Mouse (Mus musculus) C2C12 (cell line): ENCODE measurements around the gene Sdc4. TPM values are rescaled to one million over a fixed set of nuclear protein-coding genes. Genes with fewer than 3 reads are reported as not detected.
A peak's percentile ranks its signal among the peaks of the same experiment; 100 is the strongest.

ENCODE experiments used
- H3K27me3 ChIP-seq: one replicate; pipeline ENCODE4 v1.6.1; 2011; ENCODE audit not compliant: control insufficient read depth, insufficient read depth, insufficient read length
- H3K36me3 ChIP-seq: one replicate; pipeline ENCODE4 v1.6.1; 2011; ENCODE audit not compliant: control insufficient read depth, insufficient read depth
- H3K4me3 ChIP-seq: one replicate; pipeline ENCODE4 v1.5.1; 2011; ENCODE audit warnings: mild to moderate bottlenecking, control low read depth; ENCODE audit not compliant: poor library complexity, insufficient read depth, severe bottlenecking
- H3K79me2 ChIP-seq: one replicate; pipeline ENCODE4 v1.6.1; 2011; ENCODE audit not compliant: control insufficient read depth, insufficient read depth
- H3K79me3 ChIP-seq: one replicate; pipeline ENCODE4 v1.6.1; 2011; ENCODE audit warnings: low read depth, control low read depth
- H3ac ChIP-seq: one replicate; pipeline ENCODE3; 2011; ENCODE audit warnings: low read depth; ENCODE audit not compliant: control insufficient read depth, insufficient read length
- CEBPB ChIP-seq: IDR thresholded peaks from one replicate; pipeline ENCODE4 v1.6.1; 2011; ENCODE audit warnings: low read depth, mild to moderate bottlenecking, control low read depth, moderate library complexity
- CTCF ChIP-seq: IDR thresholded peaks from one replicate; pipeline ENCODE4 v1.5.1; 2011; ENCODE audit not compliant: control insufficient read depth, insufficient read depth, insufficient read length
- FOSL1 ChIP-seq: IDR thresholded peaks from one replicate; pipeline ENCODE4 v1.8.0; 2011; ENCODE audit warnings: mild to moderate bottlenecking, low read length; ENCODE audit not compliant: poor library complexity, insufficient read depth, severe bottlenecking
- MAX ChIP-seq: IDR thresholded peaks from one replicate; pipeline ENCODE4 v1.6.1; 2011; ENCODE audit warnings: mild to moderate bottlenecking, control low read depth
- MYOD1 ChIP-seq: IDR thresholded peaks from one replicate; pipeline ENCODE4 v1.6.1; 2011; ENCODE audit warnings: low read depth; ENCODE audit not compliant: control insufficient read depth, insufficient read length
- MYOG ChIP-seq: IDR thresholded peaks from one replicate; pipeline ENCODE4 v1.6.1; 2011; ENCODE audit not compliant: control insufficient read depth, insufficient read length; ENCODE audit errors: extremely low read depth
- USF1 ChIP-seq: IDR thresholded peaks from one replicate; pipeline ENCODE4 v1.6.1; 2011; ENCODE audit warnings: low read depth, mild to moderate bottlenecking, control low read depth, moderate library complexity
- polyA plus RNA-seq: library from polyadenylated mRNA; unstranded; fragments of >200 nt; fragmentation: generic; extraction: Trizol; gene quantifications from one replicate; pipeline ENCODE4 v1.2.1, GENCODE M21; 2012; ENCODE audit warnings: missing spikeins

The Sdc4 gene
- polyA plus RNA-seq, 1 experiment: 124 TPM

GRCm38 (mm10) chr2:164381726-164382125 is 62.0 kb downstream of the Sdc4 start:
- Histone ChIP-seq H3ac (no peak overlapping the region), H3K79me3 (no peaks in the 10 kb centered on the region), H3K27me3 (no peaks in the 10 kb centered on the region), H3K79me2 (no peaks in the 10 kb centered on the region), H3K4me3 (no peak overlapping the region), H3K36me3 (no peaks in the 10 kb centered on the region)
- TF ChIP-seq USF1 (no peak), MAX (no peak), MYOG (no peak), CEBPB (no peak), CTCF (no peak), FOSL1 (no peak), MYOD1 (no peak)

- H3K36me3 ChIP-seq: no peaks in the 10 kb centered on the region
- H3K4me3 ChIP-seq: no peak overlapping the region
- H3K27me3 ChIP-seq: no peaks in the 10 kb centered on the region
- H3ac ChIP-seq: no peak overlapping the region
- H3K79me3 ChIP-seq: no peaks in the 10 kb centered on the region
- TF ChIP-seq CEBPB (peak; percentile 26), CTCF (no peak), MYOG (no peak), MAX (no peak), FOSL1 (peak; percentile 60), USF1 (no peak), MYOD1 (no peak)
- no peaks in the 10 kb centered on the region for H3K79me2 ChIP-seq
These were observed 65.9 kb downstream of the Sdc4 start for GRCm38 (mm10) chr2:164377478-164378426.

Other genes with a start within 250 kb of the Sdc4 start
- 0.76 TPM for gene Wfdc15a, start 243.8 kb downstream of the Sdc4 start, polyA plus RNA-seq
- gene Wfdc15b, start 222.2 kb downstream of the Sdc4 start, polyA plus RNA-seq: not detected
- gene Svs2, start 205.4 kb downstream of the Sdc4 start, polyA plus RNA-seq: not detected
- gene Svs3b, start 187.2 kb downstream of the Sdc4 start, polyA plus RNA-seq: not detected
- not detected for gene Svs4, start 165.4 kb downstream of the Sdc4 start, polyA plus RNA-seq
- not detected for gene Svs3a, start 154.6 kb downstream of the Sdc4 start, polyA plus RNA-seq
- not detected for gene Svs6, start 127.1 kb downstream of the Sdc4 start, polyA plus RNA-seq
- not detected for gene Svs5, start 111.1 kb downstream of the Sdc4 start, polyA plus RNA-seq
- gene Slpi, start 54.8 kb downstream of the Sdc4 start, polyA plus RNA-seq: 11.4 TPM
- gene Rbpjl, start 40.7 kb downstream of the Sdc4 start, polyA plus RNA-seq: 0.01 TPM
- gene Matn4, start 38.7 kb downstream of the Sdc4 start, polyA plus RNA-seq: 0.01 TPM
- 49.6 TPM for gene Sys1, start 13.1 kb upstream of the Sdc4 start, polyA plus RNA-seq
- gene Gm20458, start 17.1 kb upstream of the Sdc4 start, polyA plus RNA-seq: 29.7 TPM
- not detected for gene Trp53tg5, start 29.8 kb upstream of the Sdc4 start, polyA plus RNA-seq
- 21.2 TPM for gene Dbndd2, start 42.2 kb upstream of the Sdc4 start, polyA plus RNA-seq
- gene Pigt, start 53.6 kb upstream of the Sdc4 start, polyA plus RNA-seq: 74.3 TPM
- gene Wfdc2, start 118.5 kb upstream of the Sdc4 start, polyA plus RNA-seq: not detected
- not detected for gene Spint3, start 129.6 kb upstream of the Sdc4 start, polyA plus RNA-seq
- not detected for gene Wfdc6a, start 141.6 kb upstream of the Sdc4 start, polyA plus RNA-seq
- gene Eppin, start 149.7 kb upstream of the Sdc4 start, polyA plus RNA-seq: not detected
- gene Wfdc6b, start 169.6 kb upstream of the Sdc4 start, polyA plus RNA-seq: not detected
- not detected for gene Wfdc8, start 169.7 kb upstream of the Sdc4 start, polyA plus RNA-seq
- gene Wfdc16, start 194.9 kb upstream of the Sdc4 start, polyA plus RNA-seq: not detected
- not detected for gene Wfdc10, start 212.2 kb upstream of the Sdc4 start, polyA plus RNA-seq
- gene Wfdc9, start 212.7 kb upstream of the Sdc4 start, polyA plus RNA-seq: not detected
- gene Wfdc11, start 230.2 kb upstream of the Sdc4 start, polyA plus RNA-seq: not detected
- not detected for gene Wfdc13, start 241.2 kb upstream of the Sdc4 start, polyA plus RNA-seq